Mouse (Mus musculus) liver, postnatal 0 days (tissue): ENCODE measurements at regions not wholly inside any gene's neighbourhood (a gene's known extent, or its start where the extent isn't known, plus 50 kb on each side); places are given as distances from the start of the nearest gene placed in this dataset.

Experiments used
- ATAC-seq: fragments of 200-750 bp; cut with Nextera tagmentation; 2 replicates; pipeline ENCODE4 v1.8.0; 2017; ENCODE audit warnings: mild to moderate bottlenecking, moderate library complexity
- DNase-seq: peaks from one replicate; pipeline ENCODE4 v3.0.0-alpha.2; 2016
- H3K27ac ChIP-seq: fragments of 300-500 bp; sonication (generic); 2 replicates; pipeline ENCODE4 v1.5.1; 2014; ENCODE audit warnings: antibody characterized with exemption, moderate library complexity, mild to moderate bottlenecking, low read depth
- H3K27me3 ChIP-seq: fragments of 300-500 bp; sonication (generic); 2 replicates; pipeline ENCODE4 v1.6.1; 2014; ENCODE audit warnings: low read length, control low read depth, mixed read lengths; ENCODE audit not compliant: insufficient read depth
- H3K36me3 ChIP-seq: fragments of 300-500 bp; sonication (generic); replicated peaks from 2 replicates; pipeline ENCODE4 v1.6.1; 2014; ENCODE audit warnings: mild to moderate bottlenecking, control low read depth, low read length, moderate library complexity, mixed read lengths; ENCODE audit not compliant: insufficient read depth
- H3K4me1 ChIP-seq: fragments of 300-500 bp; sonication (generic); 2 replicates; pipeline ENCODE4 v1.6.1; 2014; ENCODE audit warnings: antibody characterized with exemption, mild to moderate bottlenecking, control low read depth; ENCODE audit not compliant: insufficient read depth
- H3K4me2 ChIP-seq: fragments of 300-500 bp; sonication (generic); 2 replicates; pipeline ENCODE4 v1.6.1; 2014; ENCODE audit warnings: low read depth, mild to moderate bottlenecking, low read length, moderate library complexity, mixed read lengths
- H3K4me3 ChIP-seq: fragments of 300-500 bp; sonication (generic); 2 replicates; pipeline ENCODE4 v1.5.1; 2014; ENCODE audit warnings: low read depth, low read length
- H3K9ac ChIP-seq: fragments of 300-500 bp; sonication (generic); replicated peaks from 2 replicates; pipeline ENCODE4 v1.6.1; 2014; ENCODE audit warnings: mild to moderate bottlenecking, moderate library complexity
- H3K9me3 ChIP-seq: fragments of 300-500 bp; sonication (generic); 2 replicates; pipeline ENCODE4 v1.6.1; 2016; ENCODE audit warnings: mild to moderate bottlenecking, control low read depth, low read length, mixed read lengths
- CTCF ChIP-seq: sonication (generic); IDR thresholded peaks from 2 replicates; pipeline ENCODE4 v1.5.1; 2016; ENCODE audit warnings: antibody characterized with exemption, low read depth
- EP300 ChIP-seq: IDR thresholded peaks from 2 replicates; pipeline ENCODE4 v1.6.1; 2016; ENCODE audit warnings: antibody characterized with exemption, low read depth, mild to moderate bottlenecking
- WGBS: fragments of 180-500 bp; shearing (Covaris S2); extraction: QIAGEN DNeasy Blood & Tissue Kit; methylation state at CpG from one replicate; pipeline ENCODE4 v1.1.7; 2014; ENCODE audit not compliant: insufficient replicate concordance; 5-methylcytosine and 5-hydroxymethylcytosine counted together

GRCm38 (mm10) chr13:83143316-83143715, 360.5 kb upstream of the Mef2c start:
- Histone ChIP-seq H3K27me3 (no peaks in the 10 kb centered on the region), H3K4me3 (no peak overlapping the region), H3K27ac (no peak overlapping the region), H3K9me3 (0 out of 2 replicates have a peak, but pooled peaks cover 3% of the 10 kb centered on the region), H3K36me3 (no peaks in the 10 kb centered on the region), H3K4me2 (no peak overlapping the region), H3K9ac (no peak overlapping the region), H3K4me1 (no peaks in the 10 kb centered on the region)
- no peak for ATAC-seq
- TF ChIP-seq EP300 (no peak), CTCF (no peak)
- no peak for DNase-seq
- 80% methylated on average over 3 of the region's 3 CpGs for WGBS

DNA sequence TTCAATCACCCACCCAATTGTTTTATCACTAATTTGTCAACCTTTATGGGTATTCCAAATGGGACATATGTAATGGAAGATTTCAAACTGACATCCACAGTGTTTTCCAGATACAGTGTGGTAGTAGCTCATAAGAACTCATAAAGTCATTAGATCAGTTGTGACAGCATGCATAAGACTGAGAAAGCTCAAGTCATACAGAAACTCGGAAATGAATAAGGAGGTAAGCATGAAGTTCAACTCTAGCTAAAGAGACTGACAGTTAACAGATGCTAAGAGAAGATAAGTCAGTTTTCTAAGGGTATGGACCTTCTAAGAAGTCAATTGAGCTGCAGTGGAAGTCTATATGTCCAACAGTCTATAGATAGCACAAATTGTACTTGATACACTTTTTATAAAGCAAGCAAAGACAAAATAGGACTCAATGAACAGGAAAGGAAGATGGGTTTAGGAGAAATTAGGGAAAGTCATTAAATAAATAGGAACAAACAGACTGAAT, 349.2 kb upstream of the Mef2c start:
- Histone ChIP-seq H3K9me3 (no peaks in the 10 kb centered on the region), H3K27ac (no peak overlapping the region), H3K4me3 (no peak overlapping the region), H3K36me3 (no peaks in the 10 kb centered on the region), H3K4me2 (no peak overlapping the region), H3K9ac (no peak overlapping the region), H3K4me1 (no peaks in the 10 kb centered on the region), H3K27me3 (no peaks in the 10 kb centered on the region)
- no peak for ATAC-seq
- TF ChIP-seq EP300 = no peak
- no peak for TF ChIP-seq CTCF
- DNase-seq = no peak
- 52% methylated on average over 1 of the region's 1 CpGs for WGBS

DNA sequence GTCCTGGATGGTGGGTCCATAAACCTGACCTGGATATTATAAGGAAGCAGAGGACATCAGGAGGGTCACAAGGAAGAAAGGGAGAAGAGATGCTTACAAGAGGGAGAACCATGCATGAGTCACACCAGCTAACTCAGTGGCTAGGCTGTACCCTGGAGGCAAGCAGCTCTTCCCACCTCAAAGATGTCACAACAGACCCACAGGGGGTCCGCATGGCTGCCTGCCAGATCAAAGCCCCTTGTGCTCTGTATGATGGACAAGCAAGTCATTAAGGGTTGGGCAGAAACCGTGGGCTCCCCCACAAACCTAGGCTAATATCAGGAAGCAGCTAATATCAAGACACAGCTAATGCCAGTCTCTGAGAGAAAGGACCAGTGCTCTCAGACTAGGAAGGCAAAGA, 343.9 kb upstream of the Mef2c start:
- no peaks in the 10 kb centered on the region for H3K4me1 ChIP-seq
- H3K36me3 ChIP-seq = no peaks in the 10 kb centered on the region
- no peak overlapping the region for H3K9ac ChIP-seq
- H3K27me3 ChIP-seq = no peaks in the 10 kb centered on the region
- 74% methylated on average over 2 of the region's 2 CpGs for WGBS
- TF ChIP-seq EP300 (no peak), CTCF (no peak)
- no peak overlapping the region for H3K27ac ChIP-seq
- DNase-seq = no peak
- H3K9me3 ChIP-seq = no peaks in the 10 kb centered on the region
- H3K4me3 ChIP-seq = no peak overlapping the region
- H3K4me2 ChIP-seq = no peak overlapping the region
- ATAC-seq = no peak

DNA sequence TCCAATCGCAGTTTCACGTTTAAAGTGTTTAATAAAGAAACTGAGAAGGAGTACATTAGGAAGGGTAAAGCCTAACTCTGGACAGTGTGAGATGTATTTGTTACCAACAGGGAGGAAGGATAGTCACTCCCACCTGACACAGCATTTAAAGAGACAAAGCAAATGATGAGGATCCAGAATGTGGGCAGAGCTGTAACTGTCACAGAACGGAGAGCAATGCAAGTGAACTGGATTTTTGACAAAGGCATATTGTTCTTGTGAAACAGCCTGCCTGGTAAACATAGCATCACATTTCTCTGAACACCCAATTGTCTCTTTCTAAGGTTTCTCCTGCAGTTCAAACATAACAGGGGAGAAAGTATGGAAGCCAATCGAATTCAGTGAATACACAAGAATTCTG, 341.1 kb upstream of the Mef2c start:
- Histone ChIP-seq H3K36me3 (no peaks in the 10 kb centered on the region), H3K9ac (no peak overlapping the region), H3K4me2 (no peak overlapping the region), H3K4me1 (no peaks in the 10 kb centered on the region), H3K27ac (no peak overlapping the region), H3K27me3 (no peaks in the 10 kb centered on the region), H3K4me3 (no peak overlapping the region), H3K9me3 (no peaks in the 10 kb centered on the region)
- 84% methylated on average over 4 of the region's 4 CpGs for WGBS
- DNase-seq (no peak), ATAC-seq (no peak)
- no peak for TF ChIP-seq EP300
- TF ChIP-seq CTCF = no peak

DNA sequence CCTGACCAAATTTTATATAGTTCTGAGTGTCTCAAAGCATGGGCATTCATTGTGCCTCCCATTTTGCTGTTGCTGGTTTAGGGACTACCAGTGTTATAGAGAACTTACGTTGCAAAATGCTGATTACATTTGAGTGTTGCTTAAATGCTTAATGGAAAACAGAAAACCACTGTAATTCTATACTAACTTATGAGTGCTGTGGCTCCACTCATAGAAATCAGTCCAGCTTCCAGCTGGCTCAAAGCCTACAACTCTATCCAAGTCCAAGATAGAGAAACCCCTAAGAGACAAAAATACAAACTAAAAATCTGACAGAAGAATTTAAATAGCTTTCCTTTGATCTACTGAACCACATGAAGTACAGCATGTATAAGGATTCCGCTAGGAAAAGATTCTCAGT, 328.7 kb upstream of the Mef2c start:
- Histone ChIP-seq H3K36me3 (no peaks in the 10 kb centered on the region), H3K9ac (no peak overlapping the region), H3K9me3 (no peaks in the 10 kb centered on the region), H3K27me3 (no peaks in the 10 kb centered on the region), H3K4me1 (no peaks in the 10 kb centered on the region), H3K4me3 (no peak overlapping the region), H3K27ac (no peak overlapping the region), H3K4me2 (no peak overlapping the region)
- 65% methylated on average over 2 of the region's 2 CpGs for WGBS
- DNase-seq (no peak), ATAC-seq (no peak)
- TF ChIP-seq EP300 (no peak), CTCF (no peak)

GRCm38 (mm10) chr13:83201931-83202671, 301.7 kb upstream of the Mef2c start:
- Histone ChIP-seq H3K4me1 (no peaks in the 10 kb centered on the region), H3K4me3 (no peak overlapping the region), H3K9ac (no peak overlapping the region), H3K36me3 (no peaks in the 10 kb centered on the region), H3K4me2 (no peak overlapping the region), H3K27me3 (no peaks in the 10 kb centered on the region), H3K27ac (no peak overlapping the region), H3K9me3 (no peaks in the 10 kb centered on the region)
- DNase-seq (no peak), ATAC-seq (no peak)
- WGBS = 79% methylated on average over 3 of the region's 3 CpGs
- TF ChIP-seq CTCF = no peak
- TF ChIP-seq EP300 = no peak

GRCm38 (mm10) chr13:83206622-83207021, 297.2 kb upstream of the Mef2c start:
- Histone ChIP-seq H3K4me3 (no peak overlapping the region), H3K4me2 (no peak overlapping the region), H3K9ac (no peak overlapping the region), H3K9me3 (no peaks in the 10 kb centered on the region), H3K27me3 (no peaks in the 10 kb centered on the region), H3K27ac (no peak overlapping the region), H3K36me3 (no peaks in the 10 kb centered on the region), H3K4me1 (no peaks in the 10 kb centered on the region)
- no peak for DNase-seq
- WGBS = 68% methylated on average over 1 of the region's 1 CpGs
- no peak for ATAC-seq
- TF ChIP-seq CTCF (no peak), EP300 (no peak)
